Mouse (Mus musculus) thymus, postnatal 25 days (tissue): ENCODE measurements around the gene Syngr2.

Experiments used
- DNase-seq: peaks from one replicate; pipeline ENCODE4 v3.0.0; 2022

Gene Syngr2

DNA sequence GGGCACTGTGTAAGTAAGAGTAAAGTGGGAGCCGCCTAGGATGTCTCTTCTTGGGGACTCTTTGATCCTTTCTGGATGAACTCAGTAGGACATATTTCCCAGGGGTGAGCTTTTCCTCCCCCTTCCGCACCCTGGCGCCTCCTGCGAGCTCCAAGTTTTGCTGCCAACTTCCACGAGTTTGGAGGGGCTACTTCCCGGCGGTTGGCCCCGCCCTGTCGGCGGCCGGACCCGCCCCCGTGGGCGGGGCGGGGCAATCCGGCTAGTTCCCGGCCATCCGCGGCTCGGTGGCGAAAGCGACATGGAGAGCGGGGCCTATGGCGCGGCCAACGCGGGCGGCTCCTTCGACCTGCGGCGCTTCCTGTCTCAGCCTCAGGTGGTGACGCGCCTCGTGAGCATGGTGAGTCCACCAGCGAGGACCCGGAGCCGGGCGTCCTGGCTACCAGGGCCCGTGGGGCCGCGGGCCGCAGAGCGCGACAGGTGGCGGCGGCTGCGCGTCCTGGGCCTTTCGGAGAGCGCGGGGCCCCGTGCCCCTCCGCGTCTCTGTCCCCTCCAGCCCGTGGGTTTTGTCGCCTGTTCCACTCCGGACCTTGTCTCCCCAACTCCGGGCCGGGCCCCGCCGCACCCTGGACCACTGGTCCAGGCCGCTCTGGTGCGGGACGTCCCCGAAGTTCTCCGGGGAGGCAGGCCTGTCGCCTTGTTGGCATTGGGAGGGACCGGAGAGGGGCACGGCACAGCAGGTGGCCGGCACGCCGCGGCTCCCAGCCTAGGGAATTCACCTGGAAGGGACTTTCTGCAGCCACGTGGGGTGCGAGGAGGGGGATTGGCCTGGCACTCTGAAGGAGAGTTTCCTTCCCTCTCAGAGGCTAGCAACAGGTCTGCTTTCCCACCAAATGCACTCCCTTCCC is at the start of gene Syngr2, which contains the start of gene Gm20708:
Gene Syngr2, plus strand, starts transcription at position 262 of the 905 bp plus-strand sequence.
Gene Gm20708, plus strand, starts transcription at position 262 of the 905 bp plus-strand sequence.
- DNase-seq = peak; percentile 76

DNA sequence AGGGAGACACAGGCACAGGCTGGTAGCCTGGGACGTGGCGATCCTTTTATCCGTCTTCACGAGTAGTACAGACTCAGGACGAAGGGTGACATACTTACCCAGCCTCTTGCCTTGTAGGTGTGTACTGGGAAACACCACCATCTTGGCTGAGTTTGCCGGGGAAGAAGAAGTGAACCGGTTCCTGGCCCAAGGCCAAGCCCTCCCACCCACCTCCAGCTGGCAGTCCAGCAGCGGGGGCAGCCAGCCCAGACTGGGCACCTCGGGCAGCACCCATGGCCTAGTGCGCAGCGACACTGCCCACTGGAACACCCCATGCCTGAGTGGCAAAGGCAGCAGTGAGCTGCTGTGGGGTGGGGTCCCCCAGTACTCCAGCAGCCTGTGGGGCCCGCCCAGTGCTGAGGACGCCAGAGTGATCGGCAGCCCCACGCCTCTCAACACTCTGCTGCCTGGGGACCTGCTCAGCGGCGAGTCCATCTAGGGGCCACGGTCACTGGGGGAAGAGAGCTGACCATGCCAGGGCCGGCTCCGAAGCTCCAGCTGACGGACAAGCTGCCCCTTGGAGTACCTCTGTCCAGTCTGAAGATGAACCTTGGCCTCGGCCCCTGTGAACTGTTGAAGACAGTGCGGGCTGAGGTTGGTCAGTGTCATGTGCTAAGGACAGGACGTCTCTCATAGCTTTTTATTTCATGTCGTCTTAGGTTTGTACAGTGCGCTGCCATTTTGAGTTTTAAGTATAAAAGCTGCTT is 48.9 kb upstream of the Syngr2 start:
- DNase-seq = no peak

DNA sequence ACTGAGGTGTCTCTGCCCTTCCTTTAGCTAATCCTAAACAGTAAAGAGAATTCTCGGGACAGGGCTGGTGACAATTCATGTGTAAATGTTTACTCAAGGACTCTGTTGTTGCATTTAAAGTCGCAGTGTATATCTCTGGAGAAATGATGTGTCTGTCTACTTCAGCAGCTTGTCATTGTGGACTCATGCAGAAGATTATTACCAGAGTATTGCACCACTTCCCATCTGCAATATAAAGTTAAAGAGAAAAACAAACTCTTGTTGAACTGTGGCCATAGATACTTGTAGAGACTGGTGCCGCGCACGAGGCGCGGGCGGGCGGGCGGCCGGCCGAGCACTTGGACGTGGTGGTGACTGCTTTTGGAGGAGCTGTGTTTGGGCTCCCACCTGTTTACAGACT is 47.7 kb upstream of the Syngr2 start:
- no peak for DNase-seq

GRCm38 (mm10) chr11:117762246-117762645 is 47.2 kb upstream of the Syngr2 start:
- DNase-seq = no peak

DNA sequence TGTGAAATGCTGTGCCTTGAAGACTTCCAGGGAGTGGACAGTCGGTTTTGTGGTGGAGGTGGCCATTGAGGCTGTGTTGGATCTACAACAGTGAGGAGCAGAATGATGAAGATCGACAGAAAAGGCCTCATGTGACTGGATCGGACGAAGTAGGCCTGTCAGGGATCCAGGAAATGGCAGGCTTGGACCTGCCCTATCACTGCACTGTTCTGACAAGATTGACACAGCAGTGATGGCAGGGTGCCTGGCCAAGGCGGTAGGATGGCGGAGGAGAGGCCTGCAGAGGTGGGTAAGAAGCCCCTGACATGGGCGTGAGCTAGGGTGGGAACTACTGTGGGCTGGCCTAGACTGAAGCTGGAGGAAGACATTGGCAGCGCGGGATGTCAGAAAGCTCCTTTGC is 45.1 kb upstream of the Syngr2 start:
- DNase-seq = no peak

- no peak for DNase-seq
Measured at GRCm38 (mm10) chr11:117765361-117765760, 44.1 kb upstream of the Syngr2 start.

DNA sequence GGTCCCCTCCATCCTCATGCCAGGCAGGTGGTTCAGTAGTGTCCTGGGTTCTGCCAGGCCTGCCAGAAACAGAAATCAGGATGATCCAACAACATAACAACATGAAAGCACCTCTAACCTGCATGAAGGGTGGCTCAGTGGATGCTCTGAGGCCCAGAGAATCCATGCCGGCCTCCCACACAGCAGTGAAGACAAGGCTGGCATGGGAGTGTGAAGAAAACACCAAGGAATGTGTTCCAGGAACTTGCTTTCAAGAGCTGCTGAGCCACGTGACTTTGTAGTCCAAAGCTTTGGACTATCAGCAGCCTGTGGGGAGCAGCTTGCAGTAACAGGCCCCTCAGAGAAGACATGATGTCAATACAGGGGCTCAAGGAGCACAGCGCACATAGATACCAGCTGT is 43.2 kb upstream of the Syngr2 start:
- no peak for DNase-seq

GRCm38 (mm10) chr11:117768725-117769682 is 40.5 kb upstream of the Syngr2 start:
- no peak for DNase-seq

GRCm38 (mm10) chr11:117769683-117770047 is 39.8 kb upstream of the Syngr2 start:
- no peak for DNase-seq

DNA sequence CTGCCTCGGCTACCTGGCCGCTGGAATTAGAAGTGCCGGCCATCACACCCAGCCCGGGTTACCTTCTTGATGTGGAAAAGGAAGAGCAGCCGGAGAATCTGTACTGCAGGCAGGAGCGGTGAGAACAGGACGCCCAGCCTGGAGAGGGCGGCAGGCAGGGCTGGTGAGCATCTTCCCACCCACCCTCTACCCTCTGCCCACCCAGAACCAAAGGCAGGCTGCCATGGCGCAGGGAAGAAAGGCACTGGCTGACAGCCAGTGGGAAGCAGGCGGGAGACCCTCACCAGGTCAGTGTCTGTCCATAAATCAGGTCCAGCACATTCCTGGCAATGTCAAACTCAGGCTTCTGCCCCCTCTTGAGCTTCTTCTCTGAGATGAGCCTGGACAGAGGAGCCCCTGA is 39.1 kb upstream of the Syngr2 start:
- DNase-seq = no peak

- no peak for DNase-seq
Measured at GRCm38 (mm10) chr11:117772352-117772751, 37.1 kb upstream of the Syngr2 start.

DNA sequence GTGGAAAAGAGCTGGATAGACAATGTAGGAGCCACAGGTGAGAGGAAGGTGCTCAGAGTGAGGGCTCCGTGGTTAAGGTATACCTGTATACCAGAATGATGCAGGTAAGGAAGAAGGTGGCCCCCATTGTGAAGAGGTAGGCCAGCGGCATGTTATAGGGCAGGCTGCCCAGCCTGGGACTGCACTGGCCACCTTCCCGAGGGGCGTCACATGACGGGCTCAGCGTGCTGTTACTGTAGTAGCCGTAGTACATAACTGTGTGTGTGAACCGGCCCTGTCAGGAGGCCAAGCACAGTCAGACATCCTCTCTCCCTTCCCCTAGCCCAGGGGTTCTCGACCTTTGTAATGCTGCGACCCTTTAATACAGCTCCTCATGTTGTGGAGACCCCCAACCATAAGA is 34.5 kb upstream of the Syngr2 start:
- DNase-seq = no peak

DNA sequence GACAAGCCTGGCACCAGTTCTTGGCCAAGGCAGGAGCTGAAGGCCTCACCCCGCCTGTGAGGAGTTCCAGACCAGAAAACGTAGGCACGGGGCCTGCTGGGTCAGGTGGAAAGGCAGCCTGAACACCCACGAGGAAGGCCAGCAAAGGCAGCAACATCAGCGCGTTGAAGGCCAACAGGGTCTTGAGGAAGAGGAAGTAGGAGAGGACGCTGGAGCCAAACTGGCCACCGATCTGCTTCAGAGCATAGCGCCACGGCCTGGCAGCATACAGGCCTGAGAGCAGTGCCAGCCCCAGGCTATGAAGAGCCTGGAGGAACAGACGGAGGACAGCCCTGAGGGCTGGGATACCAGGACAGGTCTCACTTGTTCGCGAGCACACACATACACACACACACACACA is 33.9 kb upstream of the Syngr2 start:
- DNase-seq = no peak

- DNase-seq = no peak
Measured at GRCm38 (mm10) chr11:117776085-117776792, 33.2 kb upstream of the Syngr2 start.

- peak; percentile 45 for DNase-seq
Measured at GRCm38 (mm10) chr11:117777111-117777510, 32.4 kb upstream of the Syngr2 start.

- DNase-seq = no peak
Measured at GRCm38 (mm10) chr11:117778031-117778430, 31.4 kb upstream of the Syngr2 start.

DNA sequence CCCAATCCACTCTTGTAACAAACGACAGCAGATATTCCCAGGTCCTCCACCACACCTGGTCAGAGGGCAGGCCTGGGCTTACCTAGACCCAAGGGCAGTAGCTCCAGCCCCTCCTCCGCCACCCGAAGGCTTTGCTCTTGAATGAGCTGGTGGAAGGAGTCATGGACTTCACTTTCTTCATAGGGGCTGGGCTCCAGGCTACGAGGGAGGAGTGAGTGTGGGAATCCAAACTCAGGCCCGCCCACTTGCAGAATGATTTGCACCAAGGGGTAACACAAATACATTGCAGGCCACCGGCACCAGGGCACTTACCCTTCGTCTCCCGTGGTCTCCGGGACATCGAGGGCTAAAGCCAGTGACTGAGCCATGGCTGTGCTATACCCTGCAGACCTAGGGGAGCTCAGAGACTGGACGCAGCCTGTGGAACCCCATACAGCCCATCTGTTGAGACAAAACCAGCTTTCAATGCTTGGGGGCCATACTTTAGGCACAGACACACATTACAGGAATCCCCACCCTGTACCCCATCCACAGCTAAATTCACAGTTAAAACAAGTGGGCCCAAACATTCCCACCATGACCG is 30.5 kb upstream of the Syngr2 start:
- DNase-seq = no peak

- peak; percentile 64 for DNase-seq
Measured at GRCm38 (mm10) chr11:117779434-117780198, 29.9 kb upstream of the Syngr2 start.

DNA sequence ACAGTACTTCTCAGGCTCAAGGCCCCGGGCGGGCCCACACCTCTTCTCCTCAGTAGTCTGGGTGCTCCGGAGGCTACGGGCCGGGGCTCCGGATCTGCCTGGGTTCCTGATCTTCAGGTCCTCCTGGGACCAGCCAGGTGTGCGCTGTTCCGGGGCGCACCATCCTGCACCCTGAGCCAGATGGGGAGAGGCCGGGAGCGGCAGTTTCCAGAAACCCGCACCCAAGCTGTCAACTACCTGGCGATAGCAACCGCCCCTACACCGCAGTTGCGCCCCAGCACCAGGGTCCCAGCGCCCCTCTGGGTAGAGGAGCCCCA is 29.3 kb upstream of the Syngr2 start:
- DNase-seq = no peak

DNA sequence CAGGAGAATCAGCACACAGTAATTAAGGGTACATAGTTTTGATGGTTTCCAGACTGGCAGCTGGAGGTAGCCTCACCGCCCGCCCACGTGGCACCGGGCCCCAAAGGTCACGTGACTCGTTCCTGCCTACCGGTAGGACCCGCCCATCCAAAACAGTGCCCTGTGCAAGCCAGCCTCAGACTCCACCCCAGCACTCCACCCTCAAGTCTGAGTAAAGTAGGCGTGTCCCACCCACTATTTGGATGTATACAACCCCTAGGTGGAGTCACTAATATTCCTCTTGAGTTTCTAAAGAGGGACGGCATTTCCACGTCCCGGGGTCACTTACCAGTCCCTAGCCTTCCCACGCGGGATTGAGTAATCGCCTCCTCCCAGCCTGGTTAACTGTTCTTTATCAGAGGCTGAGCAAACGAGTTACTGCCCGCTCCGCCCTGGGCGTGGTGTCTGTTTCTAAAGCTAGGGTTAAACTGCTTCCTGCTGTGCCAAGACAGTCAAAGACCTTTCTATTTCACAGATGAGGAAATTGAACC is 28.8 kb upstream of the Syngr2 start:
- DNase-seq = peak; percentile 92
